Mouse (Mus musculus) MEL (cell line): ENCODE data around the gene Egfl8.

Experiments
- CHD2 ChIP-seq: IDR thresholded peaks from 2 replicates; pipeline ENCODE4 v1.6.1; 2011; ENCODE audit warnings: low read length, improper control_type of control experiment
- CTCF ChIP-seq, 3 experiments: IDR thresholded peaks in 2 of 3; conservative IDR thresholded peaks in 1 of 3; 2 replicates each; pipeline ENCODE4 v1.5.1; 2011 to 2012; ENCODE audit warnings: low read length in 3 of 3, low read depth in 2 of 3, mild to moderate bottlenecking in 2 of 3, improper control_type of control experiment in 1 of 3, inconsistent platforms in 1 of 3, mixed read lengths in 1 of 3, moderate library complexity in 1 of 3; ENCODE audit not compliant: control insufficient read depth in 1 of 3, insufficient read depth in 1 of 3, poor library complexity in 1 of 3, severe bottlenecking in 1 of 3
- E2F4 ChIP-seq: IDR thresholded peaks from 2 replicates; pipeline ENCODE4 v1.6.1; 2011; ENCODE audit warnings: low read depth, low read length, improper control_type of control experiment, borderline replicate concordance
- ELF1 ChIP-seq: IDR thresholded peaks from 2 replicates; pipeline ENCODE4 v1.6.1; 2014; ENCODE audit warnings: low read depth, mild to moderate bottlenecking, inconsistent platforms, low read length, improper control_type of control experiment, moderate library complexity
- KAT2A ChIP-seq: conservative IDR thresholded peaks from 2 replicates; pipeline ENCODE4 v1.6.1; 2012; ENCODE audit warnings: low read depth, low read length, improper control_type of control experiment, inconsistent platforms
- MAX ChIP-seq: IDR thresholded peaks from 2 replicates; pipeline ENCODE4 v1.6.1; 2011; ENCODE audit warnings: low read length, improper control_type of control experiment
- MAZ ChIP-seq: IDR thresholded peaks from 2 replicates; pipeline ENCODE4 v1.6.1; 2012; ENCODE audit warnings: low read depth, mild to moderate bottlenecking, inconsistent platforms, low read length, improper control_type of control experiment
- MEF2A ChIP-seq: IDR thresholded peaks from 2 replicates; pipeline ENCODE4 v1.6.1; 2014; ENCODE audit warnings: low read depth, mild to moderate bottlenecking, inconsistent platforms, low read length, improper control_type of control experiment; ENCODE audit not compliant: poor library complexity, insufficient replicate concordance, severe bottlenecking; ENCODE audit errors: extremely low read depth
- MXI1 ChIP-seq: IDR thresholded peaks from 2 replicates; pipeline ENCODE4 v1.6.1; 2011; ENCODE audit warnings: mild to moderate bottlenecking, low read depth, low read length, improper control_type of control experiment
- SIN3A ChIP-seq: IDR thresholded peaks from 2 replicates; pipeline ENCODE4 v1.6.1; 2012; ENCODE audit warnings: low read length, improper control_type of control experiment, inconsistent platforms

DNA sequence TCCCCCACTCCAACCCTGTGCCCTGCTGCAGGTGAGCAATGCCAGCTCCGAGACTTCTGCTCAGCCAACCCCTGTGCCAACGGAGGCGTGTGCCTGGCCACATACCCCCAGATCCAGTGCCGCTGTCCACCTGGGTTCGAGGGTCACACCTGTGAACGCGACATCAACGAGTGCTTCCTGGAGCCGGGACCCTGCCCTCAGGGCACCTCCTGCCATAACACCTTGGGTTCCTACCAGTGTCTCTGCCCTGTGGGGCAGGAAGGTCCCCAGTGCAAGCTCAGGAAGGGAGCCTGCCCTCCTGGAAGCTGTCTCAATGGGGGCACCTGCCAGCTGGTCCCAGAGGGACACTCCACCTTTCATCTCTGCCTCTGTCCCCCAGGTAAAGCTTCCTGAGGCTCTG is 48.5 kb downstream of the Egfl8 start:
- TF ChIP-seq KAT2A (no peak), CTCF (IDR thresholded peaks at IDR 0.05 in 2 of 3, conservative IDR thresholded peaks at IDR 0.05 in 1 of 3; ENCODE audit: control insufficient read depth in 1 of 3, insufficient read depth in 1 of 3, low read depth in 2 of 3, low read length in 3 of 3, poor library complexity in 1 of 3, severe bottlenecking in 1 of 3) (no peak), SIN3A (no peak), MAZ (no peak), ELF1 (no peak), MXI1 (no peak), MEF2A (no peak), CHD2 (no peak), MAX (no peak), E2F4 (no peak)
